Mouse (Mus musculus) frontal cortex, postnatal 25 days (tissue): ENCODE results near the gene Etv3.
"Not testable (repeated sequence)": the region's sequence is repeated elsewhere in the genome, so short reads cannot be mapped to it uniquely, and the experiment has no call there.

Source experiments
- DNase-seq, 2 experiments: peaks; one replicate each; pipeline ENCODE4 v3.0.0; 2022; ENCODE audit warnings: low spot score in 2 of 2

The Etv3 gene

DNA sequence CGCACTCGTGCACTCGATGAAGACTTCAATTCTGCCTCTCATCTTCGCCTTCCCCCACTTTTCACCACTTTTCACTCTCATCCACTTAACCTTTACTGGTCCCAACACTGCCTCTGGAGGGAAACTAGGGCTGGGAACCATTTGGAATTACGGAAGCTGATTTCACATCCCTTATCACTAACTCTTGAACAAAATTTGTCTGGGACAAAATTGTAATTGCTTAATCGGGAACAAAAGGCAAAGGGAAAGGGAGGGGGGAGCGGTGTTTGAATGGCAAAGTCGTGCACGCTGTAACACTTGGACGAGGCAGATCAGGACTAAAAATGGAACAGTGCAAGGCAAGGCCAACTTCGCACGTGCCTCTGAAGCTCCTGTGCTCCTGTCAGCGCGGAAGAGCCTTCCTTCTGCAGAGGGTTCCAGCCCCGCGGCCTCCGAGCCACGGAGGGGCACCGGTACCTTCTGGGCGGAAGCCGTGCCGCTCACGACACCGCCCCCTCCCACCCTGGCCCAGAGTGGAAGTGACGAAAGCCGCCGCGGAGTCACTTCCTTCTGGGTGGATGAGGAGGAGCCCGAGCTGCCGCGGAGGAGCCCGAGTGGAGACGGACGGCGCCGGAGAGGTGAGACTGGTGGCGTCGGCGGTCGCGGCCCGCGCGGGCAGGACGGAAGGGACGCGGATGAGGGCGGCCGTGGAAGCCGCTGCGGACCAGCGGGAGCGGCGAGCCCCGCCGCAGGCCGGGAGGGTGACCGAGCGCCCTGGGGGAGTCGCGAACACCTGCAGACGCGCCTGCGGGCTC is at the start of gene Etv3:
Etv3 (plus strand) TSS at position 365 of the 794 bp plus-strand sequence.
- DNase-seq: peak; percentile 76 to 85

GRCm38 (mm10) chr3:87477948-87478347 is 47.3 kb upstream of the Etv3 start:
- not testable (repeated sequence) for DNase-seq

GRCm38 (mm10) chr3:87478596-87478995 is 46.6 kb upstream of the Etv3 start:
- not testable (repeated sequence) for DNase-seq

DNA sequence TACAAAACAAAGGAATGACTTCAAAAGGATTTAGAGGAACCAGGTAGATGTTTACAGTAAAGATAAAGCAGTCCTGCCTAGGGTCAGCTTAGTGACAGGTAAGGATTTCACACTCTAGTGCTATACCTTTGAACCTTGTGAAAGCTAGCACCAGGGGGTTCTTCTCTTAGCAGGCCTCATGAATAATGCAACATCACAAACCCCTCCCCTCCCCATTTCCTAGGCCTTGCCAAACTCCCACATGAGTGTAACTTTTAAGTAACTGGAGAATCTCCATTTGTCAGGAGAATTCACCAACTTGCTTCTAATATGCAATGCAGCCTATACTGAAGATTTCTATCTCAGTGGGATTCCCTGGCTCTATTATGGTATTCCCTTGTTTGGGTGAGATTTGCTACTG is 46.0 kb upstream of the Etv3 start:
- DNase-seq: not testable (repeated sequence)

GRCm38 (mm10) chr3:87487392-87487791 is 37.8 kb upstream of the Etv3 start:
- DNase-seq: no peak

GRCm38 (mm10) chr3:87487911-87488310 is 37.3 kb upstream of the Etv3 start:
- no peak for DNase-seq

- DNase-seq: no peak
Measured at GRCm38 (mm10) chr3:87498266-87498665, 26.9 kb upstream of the Etv3 start.

GRCm38 (mm10) chr3:87499072-87499471 is 26.1 kb upstream of the Etv3 start:
- peak; percentile 71 to 74 for DNase-seq

GRCm38 (mm10) chr3:87500088-87501055 is 24.8 kb upstream of the Etv3 start:
- DNase-seq: no peak

GRCm38 (mm10) chr3:87501151-87501550 is 24.1 kb upstream of the Etv3 start:
- no peak for DNase-seq

DNA sequence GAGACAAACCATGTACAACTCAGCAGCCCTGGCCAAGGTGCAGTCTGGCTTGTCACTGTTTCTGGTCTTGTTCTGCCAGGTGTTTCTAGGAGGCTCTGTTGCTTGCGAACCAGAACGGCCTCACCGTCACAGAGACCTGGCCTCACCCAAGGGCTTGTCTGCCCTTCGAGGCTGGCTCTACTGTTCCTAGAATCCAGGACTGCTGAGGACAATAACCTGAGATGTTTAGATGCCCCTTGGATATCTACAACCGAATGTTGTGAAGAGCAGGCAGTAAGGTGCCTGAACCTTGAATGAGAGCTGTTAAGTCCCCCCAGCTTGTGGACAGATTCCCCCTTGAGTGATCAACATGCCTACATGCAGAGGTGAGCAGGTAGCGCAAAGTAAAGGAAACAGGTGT is 22.4 kb upstream of the Etv3 start:
- no peak for DNase-seq

- no peak for DNase-seq
Measured at GRCm38 (mm10) chr3:87504330-87504729, 20.9 kb upstream of the Etv3 start.

DNA sequence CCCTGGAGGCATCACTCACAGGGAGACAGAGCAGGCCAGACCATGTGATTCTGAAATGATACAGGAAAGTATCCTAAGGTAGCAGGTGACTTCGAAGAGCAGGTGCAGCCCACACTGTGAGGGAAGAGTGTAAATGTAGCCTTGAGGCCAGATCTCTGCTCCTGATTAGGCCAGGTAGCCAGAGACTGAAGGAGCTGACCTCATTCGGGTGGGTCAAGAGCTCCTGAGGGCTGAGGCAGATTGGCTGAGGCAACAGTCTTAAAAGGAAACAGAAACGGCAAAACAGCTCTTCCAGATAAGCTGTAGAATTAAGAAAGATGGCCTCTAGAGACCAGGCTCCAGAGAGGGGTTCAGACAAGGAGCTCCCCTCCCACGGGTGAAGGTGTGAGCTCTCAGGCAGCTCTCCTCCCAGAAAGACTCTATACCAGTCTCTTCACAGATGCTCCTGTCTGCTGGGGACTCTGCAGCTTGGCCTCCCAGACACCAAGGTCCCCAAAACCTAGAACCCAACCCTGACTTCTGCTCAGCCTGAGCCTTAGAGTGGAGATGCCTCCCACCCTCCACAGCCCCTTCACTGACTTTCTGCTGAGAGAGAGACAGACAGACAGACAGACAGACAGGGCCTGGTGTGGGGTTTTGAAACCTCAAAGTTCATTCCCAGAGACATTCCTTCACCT is 20.3 kb upstream of the Etv3 start:
- DNase-seq: no peak

DNA sequence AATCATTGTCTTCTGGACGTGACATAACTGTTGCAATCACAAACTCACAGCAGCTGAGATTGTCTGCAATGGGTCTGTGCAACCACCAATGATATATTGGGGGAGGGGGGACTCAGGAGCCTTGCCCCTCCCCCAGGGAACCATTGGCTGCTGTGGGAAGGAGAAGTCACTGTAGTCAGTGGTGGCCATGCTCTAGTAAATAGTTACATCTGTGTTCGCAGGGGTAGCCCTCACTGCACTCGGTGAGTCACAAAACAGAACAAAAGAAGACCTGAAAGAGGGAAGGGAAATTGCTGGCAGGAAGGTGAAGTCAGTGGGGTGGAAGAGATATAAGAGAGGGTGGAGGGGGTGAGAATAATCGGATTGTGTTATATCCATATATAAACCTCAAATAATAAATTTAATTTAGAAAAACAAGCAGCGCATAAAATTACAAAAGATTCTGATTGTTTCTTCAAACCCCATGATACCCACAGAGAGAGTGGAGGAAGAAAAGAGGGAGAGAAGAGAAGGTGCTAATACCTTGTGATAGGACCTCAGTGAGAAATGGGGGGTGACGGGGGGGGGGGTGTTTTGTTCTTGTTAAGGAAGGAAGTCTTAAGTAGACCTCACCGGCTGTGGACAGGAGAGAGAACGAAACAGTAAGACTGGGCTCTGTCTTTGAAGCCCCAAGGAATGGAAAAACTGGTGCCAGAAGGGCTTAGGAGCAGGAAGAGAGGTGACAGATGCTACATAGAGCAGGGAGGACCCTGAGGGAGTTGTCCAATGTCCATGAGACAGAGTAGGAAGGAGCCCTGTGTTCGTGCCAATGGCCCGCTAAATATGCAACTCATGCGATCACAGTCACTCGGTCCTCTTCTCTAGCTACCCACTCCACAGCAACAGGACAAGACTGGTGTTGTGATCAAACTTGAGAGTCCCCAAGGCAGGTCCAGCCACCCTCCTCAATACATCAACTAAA is 18.5 kb upstream of the Etv3 start:
- DNase-seq: no peak

DNA sequence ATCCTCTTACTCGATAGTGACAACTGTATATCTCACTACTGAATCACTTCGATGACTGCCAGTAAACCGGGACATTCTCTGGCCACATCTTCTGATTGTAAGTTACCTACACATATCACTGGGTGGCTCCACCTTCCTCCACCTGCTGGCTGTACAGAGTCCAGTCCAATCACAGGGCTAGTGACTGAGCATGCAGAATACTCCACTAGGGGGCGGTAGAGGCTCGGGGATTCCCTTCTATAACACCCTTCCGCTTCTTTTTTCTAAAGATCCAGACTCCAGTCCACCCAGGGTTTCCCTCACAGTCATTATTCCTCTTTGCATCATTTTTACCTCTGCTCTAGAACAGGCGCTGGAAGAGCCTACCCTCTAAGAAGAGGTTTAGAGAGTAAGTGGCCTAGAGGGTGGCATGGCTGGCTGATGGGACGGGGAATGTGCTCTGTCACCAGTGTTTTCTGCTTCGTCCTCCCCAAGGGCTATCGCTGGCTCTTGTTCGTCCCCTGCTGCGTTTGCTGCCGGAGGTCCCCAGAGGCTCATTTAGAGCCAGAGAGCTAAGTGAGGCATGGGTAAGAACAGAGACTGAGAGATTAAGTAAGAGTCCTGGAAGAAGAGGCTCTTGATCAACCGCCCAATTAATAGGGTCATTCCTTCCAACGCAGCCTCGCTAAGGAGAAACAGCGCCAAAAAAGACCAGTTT is 16.9 kb upstream of the Etv3 start:
- DNase-seq: peak; percentile 78 to 81

GRCm38 (mm10) chr3:87509061-87509460 is 16.1 kb upstream of the Etv3 start:
- DNase-seq: no peak

DNA sequence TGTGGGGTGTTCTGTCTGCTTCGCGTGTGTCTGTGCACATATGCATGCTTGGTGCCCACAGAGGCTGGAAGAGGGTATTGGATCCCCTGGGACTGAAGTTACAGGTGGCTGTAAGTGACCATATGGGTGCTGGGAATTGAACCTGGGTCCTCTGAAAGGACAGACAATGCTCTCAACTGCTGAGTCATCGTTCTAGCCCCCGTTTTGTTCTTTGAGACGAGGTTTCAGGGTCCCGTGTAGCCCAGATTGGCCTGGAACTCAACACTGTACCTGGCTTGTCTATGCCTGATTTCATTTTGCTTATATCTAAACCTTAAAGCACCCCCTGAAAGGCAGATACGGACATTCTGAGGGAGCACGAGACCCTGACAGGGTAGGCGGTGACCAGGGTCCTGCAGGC is 14.4 kb upstream of the Etv3 start:
- no peak for DNase-seq

DNA sequence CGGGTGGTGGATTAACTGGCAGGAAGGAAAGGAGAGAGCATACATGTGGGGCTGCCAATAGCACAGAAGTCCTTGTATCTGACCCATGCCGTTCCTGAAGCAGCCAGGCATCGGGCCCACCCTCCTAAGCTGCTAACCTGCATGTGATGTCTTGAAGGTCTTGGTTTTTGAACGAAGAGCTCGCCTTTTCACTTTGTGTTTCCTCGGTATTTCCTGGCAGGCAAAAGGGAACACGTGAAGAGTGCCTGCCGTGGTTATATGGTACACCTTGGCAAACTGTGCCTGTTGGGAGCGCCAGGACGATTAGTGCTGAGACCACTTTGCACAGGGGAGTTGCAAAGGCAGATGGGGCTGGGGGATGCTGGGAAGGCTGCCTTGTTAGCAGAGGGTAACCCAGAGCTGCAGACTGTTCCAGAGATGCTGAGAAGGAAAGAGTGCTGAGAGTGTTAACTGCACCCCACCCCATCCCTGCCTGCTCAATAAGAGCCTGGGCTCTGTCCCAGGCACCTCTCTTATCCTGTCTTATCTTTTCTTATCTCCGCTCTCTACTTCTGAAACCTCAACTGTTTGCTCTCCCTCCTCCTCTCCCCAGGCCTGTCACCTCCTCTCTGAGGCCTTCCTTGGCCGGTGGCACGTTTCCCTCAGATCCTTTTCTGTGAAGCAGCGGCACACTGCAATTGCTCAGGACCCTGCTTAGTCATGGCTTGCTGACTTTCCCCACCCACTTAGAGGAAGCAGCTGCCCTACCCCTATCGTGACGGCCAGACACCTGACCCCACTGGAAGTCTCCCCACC is 13.0 kb upstream of the Etv3 start:
- no peak for DNase-seq

DNA sequence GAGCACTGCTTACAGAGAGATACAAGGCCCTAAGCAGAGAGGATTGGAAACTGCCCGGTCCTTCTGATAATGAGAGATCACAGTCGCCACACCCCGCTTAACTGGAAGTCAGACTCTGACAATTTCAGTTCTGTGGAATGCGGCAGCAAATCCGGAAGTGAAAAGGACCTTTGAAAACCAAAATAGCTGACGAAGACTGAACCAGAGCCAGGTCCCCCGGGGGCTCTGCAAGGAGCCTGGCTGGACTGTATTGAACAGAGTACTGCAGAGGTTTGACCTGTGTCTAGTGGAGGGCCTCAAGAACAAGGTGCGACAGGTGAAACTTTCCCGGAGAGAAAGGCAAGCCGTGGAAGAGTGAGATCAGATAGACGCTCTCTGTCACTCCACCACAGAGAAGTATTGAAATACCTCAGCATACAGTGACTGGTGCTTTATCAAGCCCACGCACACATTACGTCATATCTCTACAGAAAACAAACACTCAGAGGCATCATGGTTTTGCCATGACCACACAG is 9.6 kb upstream of the Etv3 start:
- no peak for DNase-seq
